Mouse (Mus musculus) testis, postnatal 10 days (tissue): Measurements from ENCODE around the gene Gm47791.
A peak's percentile ranks its signal among the peaks of the same experiment; 100 is the strongest.

ENCODE experiments used
- DNase-seq: peaks from one replicate; pipeline ENCODE4 v3.0.0; 2021; ENCODE audit warnings: low spot score

Gm47791 gene

DNA sequence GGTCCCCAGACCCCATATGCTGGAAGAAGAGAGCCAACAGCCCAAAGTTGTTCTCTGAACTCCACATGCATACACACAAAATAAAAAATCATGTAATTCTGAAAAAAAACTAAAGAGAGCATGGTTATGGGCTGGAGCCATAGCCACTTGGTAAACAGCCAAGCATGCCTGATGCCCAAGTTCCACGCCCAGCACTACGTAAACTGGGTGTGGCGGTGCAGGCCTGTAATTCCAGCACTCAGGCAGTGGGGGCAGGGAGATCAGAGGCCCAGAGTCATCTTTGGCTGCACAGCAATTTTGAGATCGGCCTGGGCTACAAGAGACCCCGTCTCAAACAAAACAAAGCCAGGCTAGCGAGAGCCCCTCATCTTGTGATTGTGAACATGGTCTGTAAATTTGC, 14.5 kb upstream of the Gm47791 start:
- no peak for DNase-seq

DNA sequence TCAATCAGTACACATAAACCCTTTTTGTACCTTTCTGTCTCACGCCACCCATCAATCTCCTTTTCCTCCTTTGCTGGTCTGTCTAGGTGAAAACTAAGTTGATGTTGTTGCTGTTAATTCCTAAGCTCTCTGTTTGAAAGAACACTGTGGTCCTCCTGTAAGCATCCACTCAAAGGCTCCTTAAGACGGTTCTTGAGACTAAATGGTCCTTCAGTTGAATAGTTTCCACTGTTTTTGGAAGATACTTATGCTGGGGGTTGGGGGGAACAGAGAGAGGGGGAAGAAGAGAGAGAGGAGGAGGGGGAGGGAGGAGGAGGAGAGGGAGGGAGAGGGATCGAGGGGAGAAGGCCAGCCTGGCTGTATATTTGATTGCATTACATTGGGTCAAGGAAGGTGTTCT, 12.5 kb upstream of the Gm47791 start:
- DNase-seq: no peak

DNA sequence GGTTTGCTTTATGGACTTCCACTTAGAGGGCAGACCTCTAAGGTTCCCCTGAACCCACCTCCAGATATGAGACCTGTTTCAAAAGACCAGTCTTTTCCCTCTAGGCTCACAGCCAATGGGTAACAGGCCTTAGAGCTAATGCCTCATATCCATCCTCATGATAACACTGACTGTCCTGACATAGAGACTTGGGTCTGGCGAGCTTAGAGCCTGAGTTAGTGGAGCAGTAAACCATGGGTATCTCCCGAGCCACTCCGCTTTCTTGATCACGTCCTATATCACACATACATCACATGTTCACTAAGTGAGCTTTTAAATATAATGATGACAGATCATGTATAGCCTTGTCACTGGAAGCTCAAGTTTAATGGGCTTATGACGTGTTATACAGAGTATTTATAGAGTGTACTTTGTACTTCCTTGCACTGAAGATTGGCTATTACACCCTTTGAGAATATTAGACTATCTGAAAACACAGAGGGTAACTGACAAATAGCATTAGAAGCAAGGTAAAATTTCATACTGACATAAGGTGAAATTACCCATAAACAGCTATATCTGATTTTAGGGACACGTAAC, 8.4 kb upstream of the Gm47791 start:
- no peak for DNase-seq

DNA sequence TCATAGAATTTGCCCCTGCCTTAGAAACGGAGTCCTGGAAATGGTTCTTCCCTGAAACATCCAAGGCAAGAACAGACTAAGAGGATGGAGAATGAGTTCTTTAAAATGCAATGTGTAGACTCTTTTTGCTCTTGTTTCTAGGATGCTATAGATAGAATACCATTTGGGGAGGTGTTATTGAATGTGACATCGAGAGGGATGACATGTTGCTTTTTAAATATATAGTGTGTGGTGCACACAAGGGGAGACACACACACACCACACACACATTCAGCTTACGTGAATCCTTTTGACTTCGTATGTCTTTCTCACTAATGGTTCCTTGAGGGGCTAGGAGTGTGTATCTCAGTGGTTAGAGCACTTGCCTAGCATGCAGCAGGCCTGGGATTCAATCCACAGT, 4.2 kb upstream of the Gm47791 start:
- no peak for DNase-seq

DNA sequence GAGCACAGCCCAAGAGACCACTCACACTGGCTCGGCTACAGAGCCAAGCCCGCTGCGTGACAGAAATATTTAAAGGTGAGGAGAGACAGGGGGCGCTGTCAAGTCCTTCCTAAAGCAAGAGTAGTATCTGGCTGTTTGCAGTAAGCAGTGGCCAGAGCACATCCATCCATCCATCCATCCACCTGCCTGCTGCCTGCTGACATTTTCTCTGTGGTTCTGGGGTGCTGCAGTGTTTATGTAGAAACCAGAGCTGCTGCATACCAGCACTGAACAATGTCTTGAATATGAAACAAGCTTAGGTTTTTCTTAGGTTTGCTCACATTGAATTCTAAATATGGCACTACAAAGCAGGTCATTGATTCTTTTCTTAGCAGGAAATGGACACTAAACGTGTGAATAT, 2.2 kb upstream of the Gm47791 start:
- no peak for DNase-seq

DNA sequence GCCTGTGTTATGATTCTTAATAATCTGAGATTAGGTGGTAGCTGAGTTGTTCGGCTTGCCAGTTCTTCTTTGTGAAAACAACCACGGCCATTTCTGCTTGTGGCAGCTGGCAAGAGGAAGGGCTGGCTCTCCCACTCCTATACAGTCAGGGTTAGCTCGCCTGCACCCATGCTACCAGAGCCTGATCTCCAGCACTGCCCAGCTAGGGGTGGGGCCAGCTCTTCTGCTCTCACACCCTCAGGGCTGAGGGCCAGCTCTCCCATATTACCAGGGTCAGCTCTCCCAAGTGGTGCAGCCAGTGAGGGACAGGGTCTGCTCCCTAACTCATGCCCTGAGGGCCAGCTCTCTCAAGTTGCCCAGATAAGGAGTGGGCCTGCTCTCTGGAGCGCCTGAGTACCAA, 1.4 kb upstream of the Gm47791 start:
- no peak for DNase-seq

DNA sequence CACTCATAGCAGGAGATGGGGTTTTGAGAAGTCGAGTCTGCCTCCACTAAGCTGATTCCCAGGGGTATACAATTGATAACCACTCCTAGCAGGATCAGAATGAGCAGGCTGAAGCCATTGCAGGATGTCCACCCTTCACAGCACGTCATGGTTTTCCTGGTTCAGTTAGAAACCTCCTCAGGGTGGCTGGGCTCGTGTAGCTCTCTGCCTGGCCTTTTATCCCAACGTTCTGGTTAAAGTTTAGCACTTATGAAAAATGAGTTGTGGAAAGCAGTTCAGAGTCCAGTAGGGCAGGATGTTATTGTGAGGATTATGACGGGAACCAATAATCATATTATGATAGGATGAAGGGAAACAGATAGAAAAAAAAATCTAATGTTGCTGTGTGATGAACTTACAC, 2.8 kb downstream of the Gm47791 start, which contains the start of gene Tm4sf20:
Tm4sf20 (minus strand) TSS at position 193 of the 400 bp plus-strand sequence.
- DNase-seq: no peak

DNA sequence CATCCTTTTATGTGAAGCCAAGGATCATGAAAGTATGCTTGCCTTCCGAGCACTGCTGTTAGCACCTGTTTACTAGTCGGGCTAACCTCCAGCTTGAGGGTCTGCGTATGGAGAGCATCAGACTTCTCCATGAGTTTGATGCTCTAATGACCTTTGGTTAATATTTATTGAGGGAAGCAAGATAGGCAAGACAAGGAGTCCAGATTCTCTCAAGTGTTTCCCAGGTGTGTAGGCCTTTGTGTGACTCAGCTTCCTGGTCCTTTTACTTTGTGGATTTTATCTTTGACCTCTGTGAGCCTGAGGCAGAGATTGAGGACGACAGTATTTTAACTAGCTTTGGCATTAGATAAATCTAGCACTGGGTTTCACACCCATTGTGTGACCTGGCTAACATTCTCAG, 4.4 kb downstream of the Gm47791 start:
- DNase-seq: no peak

DNA sequence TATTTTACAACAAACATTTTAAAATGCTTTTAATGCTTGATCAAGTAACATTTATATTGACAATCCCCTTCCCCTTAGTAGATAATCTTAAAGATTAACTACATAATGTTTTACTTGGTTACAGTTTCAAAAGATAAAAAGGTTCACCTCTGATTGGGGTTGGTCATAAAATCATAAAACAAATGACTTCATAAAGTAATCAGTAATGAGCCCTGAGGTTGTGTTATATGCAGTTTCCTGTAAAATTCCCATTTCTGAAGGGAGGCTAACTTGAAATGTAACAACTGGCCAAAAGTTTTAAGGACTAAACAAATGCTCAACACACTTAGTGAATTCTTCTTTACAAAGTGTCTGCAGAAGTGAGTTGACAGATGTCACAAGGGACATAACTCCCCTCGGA, 4.8 kb downstream of the Gm47791 start:
- no peak for DNase-seq

DNA sequence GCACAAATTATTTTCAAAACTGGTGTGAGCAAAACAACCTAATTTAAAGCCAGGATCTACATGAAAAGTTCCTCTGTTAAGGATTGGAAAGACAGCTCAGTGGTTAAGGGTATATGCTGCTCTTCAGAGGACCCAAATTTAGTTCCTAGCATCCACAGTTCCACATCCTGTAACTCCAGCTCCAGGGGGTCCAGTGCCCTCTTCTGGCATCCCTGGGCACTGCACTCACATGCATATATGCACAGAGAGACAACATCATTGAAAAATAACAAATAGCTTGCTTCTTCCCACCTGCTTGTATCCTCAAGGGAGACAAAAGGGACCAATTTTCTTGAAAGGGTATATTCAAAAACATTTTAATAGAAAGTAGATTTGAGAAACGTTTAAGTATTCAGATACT, 8.8 kb downstream of the Gm47791 start:
- no peak for DNase-seq

DNA sequence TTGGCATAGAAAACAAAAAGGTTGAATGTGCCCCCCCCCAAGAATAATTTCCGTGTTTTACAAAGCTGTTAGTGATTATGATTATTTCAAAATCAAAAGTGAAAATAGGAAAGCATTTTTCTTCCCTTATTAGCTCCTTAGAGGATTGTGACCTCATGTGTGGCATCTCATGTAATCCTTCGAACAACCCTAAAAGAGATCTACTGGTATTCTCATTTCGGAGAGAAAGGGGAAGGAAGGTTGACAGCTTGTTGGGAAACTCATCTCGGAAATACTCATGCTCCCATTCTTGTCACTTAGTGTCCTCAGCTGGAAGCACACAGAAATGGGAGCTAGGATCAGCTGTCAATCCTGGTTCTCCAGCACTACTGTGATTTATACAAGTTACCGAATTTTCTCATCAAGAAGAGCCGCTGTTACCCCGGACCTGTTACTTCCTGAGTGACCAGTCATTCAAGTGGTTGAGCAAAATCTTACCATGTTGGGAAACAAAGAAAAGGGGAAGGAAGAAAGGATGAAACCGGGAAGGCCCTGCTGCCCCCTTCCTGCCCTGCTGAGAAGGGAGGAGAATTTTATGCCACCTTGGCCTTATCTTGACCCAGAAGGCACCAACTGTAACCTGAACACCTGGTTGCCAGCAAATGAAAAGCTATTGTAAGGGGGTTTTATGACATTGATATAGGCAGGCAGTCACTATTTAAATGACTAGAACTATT, 9.4 kb downstream of the Gm47791 start:
- DNase-seq: no peak

DNA sequence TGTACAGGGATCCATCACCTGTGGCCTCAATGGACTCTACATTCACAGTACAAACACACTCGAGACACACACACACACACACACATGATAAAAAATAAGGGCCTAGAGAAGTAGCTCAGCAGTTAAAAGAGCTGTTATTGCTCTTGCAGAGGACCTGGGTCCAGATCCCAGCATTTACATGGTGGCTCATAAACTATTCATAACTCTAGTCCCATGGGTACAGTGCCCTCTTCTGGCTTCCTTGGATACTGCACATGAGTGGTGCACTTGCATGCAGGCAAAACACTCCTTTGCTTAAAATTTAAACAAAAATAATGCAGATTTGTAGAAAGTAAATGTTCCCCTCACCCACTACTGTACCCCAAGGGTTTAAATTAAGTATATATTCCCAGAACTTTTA, 11.5 kb downstream of the Gm47791 start:
- no peak for DNase-seq

DNA sequence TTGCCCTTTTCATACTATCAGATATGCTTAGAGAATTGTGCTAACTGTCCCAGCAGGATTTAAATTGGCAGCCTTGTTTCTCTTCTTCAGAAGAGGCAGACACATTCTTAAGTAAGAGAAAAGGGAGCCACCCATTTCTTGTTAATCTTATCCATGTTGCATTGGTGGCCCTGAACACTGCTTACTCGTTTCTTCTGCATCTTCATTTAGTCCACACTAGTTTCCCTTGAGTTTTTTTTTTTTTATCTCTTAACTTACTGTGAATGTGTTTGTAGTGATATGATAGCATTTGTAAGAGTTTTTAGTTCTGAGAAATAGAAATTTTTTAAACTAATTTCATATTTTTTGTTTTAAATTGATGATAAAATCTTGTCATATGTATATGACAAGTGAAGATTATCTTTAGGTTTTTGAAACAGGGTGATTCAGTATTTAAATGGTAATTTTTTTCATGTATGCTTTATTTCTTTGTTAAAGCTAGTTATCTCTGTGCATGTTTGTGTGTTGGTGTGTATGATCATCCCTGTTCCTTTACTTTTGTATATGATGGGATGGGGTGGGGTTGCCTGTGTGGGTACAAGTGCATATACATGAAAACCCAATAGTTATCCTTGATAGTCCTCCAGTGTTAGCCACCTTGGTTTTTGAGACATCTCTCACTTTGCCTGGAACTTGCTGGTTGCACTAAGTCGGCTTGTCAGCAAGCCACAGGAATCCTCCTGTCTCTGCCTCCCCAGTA, 23.2 kb downstream of the Gm47791 start:
- no peak for DNase-seq

DNA sequence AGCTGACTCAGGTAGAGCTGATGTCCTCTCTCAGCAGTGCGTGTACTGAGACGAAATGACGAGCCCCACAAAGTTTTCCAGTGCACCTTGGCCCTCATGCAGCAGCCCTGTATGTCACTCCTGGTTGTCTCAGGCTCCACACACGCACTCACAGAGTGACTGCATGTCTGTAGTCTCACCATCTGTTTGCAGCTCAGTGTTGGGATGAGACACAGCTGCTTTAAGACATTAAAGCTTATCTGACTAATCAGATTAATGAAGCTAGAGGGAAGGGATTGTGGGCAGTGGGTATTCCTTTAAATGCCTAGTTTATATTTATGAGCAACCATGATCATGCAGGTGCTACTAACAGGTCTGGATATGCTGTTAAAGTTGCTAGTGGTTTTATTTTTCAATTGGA, 24.6 kb downstream of the Gm47791 start:
- no peak for DNase-seq

DNA sequence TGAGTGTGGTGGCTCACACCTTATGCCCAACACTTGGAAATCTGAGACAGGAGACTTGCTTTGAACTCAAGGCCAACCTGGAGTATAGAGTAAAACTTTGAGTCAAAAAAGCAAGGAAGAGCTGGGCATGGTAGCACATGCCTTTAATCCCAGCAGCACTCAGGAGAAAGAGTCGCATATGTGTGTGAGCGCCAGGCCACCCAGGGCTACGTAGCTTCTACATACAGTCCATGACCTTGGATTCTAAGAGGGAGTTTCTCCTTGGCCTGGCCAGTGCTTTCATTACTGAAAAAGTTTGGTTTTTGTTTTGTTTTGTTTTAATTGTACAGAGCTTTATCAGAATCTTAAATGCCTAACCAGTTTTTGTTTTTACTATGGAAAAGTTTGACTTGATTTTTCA, 27.1 kb downstream of the Gm47791 start:
- DNase-seq: no peak

DNA sequence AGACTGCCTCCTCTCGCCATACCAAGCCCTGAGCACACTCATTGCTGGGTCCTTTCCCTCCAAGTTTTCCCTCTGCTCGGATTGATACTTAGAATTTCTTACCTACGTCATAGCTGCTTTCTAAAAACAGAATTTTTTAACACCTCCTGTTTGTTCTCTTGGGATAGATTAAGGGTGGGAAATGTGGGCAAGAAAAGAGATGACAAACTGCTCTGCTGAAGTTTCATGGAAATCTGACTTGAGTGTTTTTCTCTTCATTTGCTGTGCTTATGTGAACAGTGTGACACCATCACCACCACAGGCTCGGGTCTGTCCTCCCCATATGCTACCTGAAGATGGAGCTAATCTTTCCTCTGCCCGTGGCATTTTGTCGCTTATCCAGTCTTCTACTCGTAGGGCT, 29.5 kb downstream of the Gm47791 start:
- DNase-seq: no peak

DNA sequence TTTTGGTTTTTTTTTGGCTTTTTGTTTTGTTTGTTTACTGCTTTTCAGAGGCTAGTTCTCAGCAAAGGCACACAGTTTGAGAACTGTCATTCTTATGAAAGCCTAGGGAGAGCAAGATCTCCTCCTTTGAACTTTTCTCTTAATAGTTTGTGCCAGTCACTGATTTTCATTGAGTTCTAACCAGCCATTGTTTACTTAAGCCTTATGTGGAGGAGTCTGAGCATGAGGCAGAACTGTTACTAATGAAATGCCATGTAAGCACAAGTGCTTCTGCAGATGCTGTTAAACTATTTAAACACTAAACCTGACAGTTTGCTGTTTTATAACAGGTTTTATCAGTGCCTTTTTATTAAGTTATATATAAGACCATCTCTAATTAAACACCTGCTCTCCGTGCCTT, 33.0 kb downstream of the Gm47791 start:
- DNase-seq: no peak

DNA sequence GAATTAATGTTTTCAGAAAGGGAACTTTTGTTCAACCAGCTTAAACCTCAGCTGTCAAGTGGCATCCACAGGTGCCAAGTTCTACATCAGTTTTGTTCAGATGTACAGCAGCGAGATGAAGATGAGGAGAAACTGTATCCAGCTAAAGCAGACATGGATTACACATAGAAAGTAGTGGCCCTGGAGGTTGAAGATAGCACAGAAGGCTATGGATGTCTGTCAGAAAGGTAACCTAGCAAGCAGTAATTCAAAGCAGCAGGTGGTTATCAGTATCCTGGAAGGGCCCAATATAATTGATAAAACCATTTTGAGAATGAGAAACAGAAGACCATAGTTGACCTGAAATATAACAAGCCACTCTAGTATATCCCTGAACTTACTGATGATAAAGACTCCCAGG, 37.7 kb downstream of the Gm47791 start:
- DNase-seq: no peak

DNA sequence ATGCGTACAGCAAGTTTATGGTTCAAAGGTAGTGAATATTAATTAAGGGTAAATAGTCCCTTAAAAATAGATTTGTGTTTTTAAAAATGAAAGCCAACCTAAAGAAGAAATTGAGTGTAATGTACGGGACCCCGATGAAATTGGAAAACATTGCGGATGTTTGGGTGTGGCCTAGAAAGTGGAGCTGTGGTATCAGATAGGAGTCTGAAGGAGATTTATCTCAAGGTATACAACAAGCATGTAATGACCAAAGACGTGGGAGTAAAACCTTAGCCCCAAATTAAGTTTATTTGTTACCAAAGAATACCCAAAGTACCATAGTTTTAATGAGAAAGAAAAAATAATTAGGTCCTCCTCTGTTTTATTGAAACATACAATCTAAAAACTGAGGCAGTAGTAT, 44.6 kb downstream of the Gm47791 start:
- no peak for DNase-seq

DNA sequence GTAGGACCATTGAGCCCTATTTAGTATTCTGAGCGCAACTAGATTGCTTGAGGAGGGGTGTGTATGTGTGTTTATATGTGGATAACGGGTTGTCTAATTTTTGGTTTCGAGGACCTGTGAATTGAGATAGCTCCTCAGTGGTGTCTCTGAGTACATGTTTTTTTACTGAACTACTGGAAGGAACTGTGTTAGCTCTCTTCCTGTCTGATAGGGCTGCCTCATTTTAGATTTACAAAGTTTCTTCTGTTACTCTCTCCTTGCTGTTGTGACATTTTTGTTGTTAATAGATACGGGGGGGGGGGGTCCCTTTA, 45.2 kb downstream of the Gm47791 start:
- DNase-seq: no peak

DNA sequence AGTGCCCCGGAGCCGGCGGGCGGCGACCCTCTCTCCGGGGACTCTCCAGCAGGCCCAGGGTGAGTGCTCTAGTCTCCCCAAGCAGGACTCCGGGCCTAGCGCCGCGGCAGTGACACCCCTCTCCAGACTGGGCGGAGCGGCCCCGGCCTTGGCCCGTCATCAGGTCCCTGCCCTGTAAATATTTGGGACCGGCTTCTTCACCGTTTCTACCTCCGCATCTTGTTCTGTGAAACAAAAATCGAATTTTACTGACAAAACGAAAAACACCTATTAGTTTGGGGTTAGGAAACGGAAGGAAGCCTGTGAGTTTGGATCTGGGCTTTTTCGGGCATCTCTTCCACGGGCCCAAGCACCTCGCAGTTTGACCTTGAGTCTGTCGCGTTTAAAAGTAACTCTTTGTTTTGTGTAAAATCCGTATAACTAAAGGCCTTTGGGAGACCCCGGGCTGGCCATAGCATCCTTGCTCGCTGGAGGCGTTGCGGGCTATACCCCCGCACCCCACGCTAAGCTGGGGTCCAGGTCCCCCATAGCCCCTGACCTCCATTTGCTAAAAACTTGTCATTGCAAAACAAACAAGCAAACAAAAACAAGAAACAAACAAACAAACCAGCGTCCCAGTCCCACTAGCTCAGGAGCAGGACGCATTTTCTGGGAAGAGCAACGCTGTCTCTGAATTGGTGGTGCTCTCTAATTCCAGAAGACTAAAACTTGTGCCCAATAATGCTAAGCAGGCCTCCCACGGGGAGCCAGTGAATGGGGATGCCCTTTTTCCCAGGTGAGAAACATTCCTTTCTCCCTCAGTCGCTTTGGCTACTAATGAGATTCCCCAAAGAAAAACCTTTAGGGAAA, 45.8 kb downstream of the Gm47791 start:
- peak; percentile 44 for DNase-seq

DNA sequence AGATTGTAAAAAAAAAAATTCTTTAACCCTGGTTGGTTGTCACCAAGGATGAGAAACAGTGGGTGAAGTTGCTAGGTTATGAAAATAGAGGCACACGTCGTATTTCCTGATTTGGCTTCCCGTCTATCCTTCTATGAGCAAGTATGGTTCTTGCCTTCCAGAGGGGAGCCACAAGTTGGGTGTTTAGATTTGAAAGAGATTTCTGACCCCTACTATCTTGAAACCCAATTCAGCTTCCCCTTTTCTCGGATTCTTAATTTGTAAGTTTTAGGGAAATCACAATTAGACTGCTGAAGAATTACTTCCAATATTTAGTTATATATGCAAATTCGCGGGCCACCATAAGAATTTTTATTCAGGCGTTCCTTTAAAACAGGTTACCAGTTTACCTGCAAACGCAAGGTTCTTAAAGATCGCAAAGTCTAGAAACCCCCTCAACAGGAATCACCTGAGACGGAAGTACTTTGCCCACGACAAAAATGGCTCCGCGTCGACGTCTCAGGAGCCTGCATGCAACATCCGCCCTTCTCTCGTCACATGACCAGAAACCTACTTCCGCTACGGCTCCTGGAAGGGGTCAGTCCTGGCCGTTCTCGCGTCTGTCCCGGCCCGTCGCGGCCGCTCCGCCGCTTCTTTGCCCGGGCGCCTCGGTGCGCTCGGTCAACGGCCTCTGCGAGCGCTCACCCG, 46.6 kb downstream of the Gm47791 start, which contains the start of gene Mff:
Mff (plus strand) TSS at position 552 of the 687 bp plus-strand sequence.
- peak; percentile 91 for DNase-seq
